Mouse (Mus musculus) liver, embryonic 14.5 days (tissue): ENCODE results near the gene Gpr183.

Source experiments
- CTCF ChIP-seq: IDR thresholded peaks from 2 replicates; pipeline ENCODE4 v1.5.1; 2016; ENCODE audit warnings: antibody characterized with exemption, low read depth, control low read depth
- EP300 ChIP-seq: IDR thresholded peaks from 2 replicates; pipeline ENCODE4 v1.6.1; 2016; ENCODE audit warnings: antibody characterized with exemption, low read depth

- TF ChIP-seq CTCF, result no peak
- TF ChIP-seq EP300, result no peak
Measured at GRCm38 (mm10) chr14:121960531-121960930, 4.5 kb downstream of the Gpr183 start.
